Mouse (Mus musculus) telencephalon, adult 2 months (tissue): ENCODE data around the gene Chpt1.
"Not testable (repeated sequence)": the region's sequence is repeated elsewhere in the genome, so short reads cannot be mapped to it uniquely, and the experiment has no call there.

ENCODE experiments used
- DNase-seq: peaks from one replicate; pipeline ENCODE4 v3.0.0-alpha.2; 2011; ENCODE audit warnings: low read depth, low spot score

Gene Chpt1

GRCm38 (mm10) chr10:88494959-88495587 lies 8.8 kb downstream of the Chpt1 start:
- no peak for DNase-seq

DNA sequence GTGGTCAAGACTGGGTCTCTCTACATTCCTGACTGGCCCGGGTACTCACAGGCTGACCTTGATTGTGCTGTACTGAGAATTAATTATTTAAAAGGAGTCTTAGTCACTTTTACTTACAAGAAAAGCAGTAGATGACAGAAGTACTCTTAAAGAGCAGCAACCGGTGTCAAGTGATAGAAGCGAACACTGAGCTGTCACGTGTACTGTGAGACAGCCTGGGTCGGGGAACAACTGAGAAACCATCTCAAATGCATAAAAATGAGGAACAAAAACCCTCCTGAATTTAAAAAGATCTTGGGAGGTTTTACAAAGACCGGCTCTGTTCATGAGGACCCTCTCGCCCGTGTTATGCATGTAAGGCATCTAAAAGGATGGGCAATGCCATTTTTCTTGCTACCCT lies 11.2 kb downstream of the Chpt1 start:
- no peak for DNase-seq

GRCm38 (mm10) chr10:88491632-88492031 lies 12.2 kb downstream of the Chpt1 start:
- no peak for DNase-seq

- DNase-seq, result no peak
These were observed 15.2 kb downstream of the Chpt1 start for GRCm38 (mm10) chr10:88488629-88489028.

DNA sequence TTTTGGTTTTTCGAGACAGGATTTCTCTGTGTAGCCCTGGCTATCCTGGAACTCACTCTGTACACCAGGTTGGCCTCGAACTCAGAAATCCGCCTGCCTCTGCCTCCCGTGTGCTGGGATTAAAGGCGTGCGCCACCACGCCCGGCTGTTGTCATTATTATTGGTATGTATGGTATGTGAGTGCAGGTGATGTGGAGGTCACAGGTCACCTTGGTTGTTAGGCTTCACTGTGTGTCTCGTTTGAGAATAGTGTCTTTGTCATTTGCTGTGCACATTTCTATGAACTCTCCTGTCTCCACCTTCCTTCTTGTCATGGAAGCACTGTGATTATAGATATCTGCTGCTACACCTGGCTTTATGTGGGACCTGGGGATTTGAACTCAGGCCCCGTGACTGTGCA lies 21.0 kb downstream of the Chpt1 start:
- not testable (repeated sequence) for DNase-seq

GRCm38 (mm10) chr10:88460122-88460820 lies 43.6 kb downstream of the Chpt1 start:
- DNase-seq, result no peak

GRCm38 (mm10) chr10:88459502-88459992 lies 44.3 kb downstream of the Chpt1 start, which contains the start of gene Sycp3:
Gene Sycp3, plus strand, starts transcription at chr10:88459569.
- DNase-seq, result no peak

GRCm38 (mm10) chr10:88457816-88458215 lies 46.1 kb downstream of the Chpt1 start:
- DNase-seq, result no peak

DNA sequence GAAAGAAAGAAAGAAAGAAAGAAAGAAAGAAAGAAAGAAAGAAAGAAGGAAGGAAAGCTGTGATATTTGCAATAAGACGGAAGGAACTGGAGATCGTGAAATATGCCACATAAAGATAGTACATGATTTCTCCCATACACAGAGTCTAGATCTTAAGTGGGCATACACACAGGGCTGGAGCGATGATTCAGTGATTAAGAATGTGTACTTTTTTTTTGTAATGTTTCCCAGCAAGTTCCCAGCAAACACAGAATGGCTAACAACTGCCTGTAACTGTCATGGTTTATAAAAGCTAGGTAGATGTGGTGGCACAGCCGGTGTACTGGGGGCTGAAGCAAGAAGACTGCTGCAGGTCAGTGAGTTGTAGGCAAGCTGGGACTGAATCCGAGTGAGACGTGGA lies 51.9 kb downstream of the Chpt1 start:
- DNase-seq, result no peak

DNA sequence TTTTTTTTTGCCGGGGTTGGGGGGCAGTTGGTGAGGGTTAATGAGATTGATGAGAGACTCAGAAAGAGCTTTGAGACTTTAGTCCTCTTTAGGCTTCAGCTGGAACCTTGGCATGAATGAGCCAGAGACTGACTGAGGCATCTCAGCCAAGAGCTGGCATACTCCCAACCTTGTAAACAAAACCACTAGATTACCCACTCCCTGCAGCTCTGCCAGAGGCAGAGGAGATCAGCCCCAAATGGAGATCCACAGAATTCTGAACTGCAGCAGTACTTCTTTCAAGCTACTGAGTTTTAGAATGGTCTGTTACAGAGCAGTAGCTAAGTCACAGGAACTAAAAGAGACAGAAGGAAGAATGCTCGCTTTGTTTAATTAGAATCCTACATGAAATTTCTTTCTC lies 52.7 kb downstream of the Chpt1 start:
- peak; percentile 67 for DNase-seq

DNA sequence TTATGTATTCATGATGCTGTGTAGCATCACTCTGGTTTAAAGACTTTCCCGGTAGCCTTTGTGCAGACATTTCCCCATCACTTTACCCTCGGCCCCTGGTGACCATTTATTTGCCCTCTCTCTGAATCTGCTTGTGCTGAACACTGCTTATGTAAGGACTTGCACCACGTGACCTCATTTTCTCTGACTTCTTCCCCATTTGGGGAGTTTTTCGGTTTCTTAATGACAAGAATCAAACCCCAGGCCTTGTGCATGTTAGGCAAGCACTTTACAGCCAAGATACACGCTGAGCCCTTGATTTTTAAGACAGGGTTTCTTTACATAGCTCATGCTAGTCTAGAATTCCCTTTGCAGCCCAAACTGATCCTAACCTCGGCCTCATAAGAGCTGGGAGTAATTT lies 62.6 kb downstream of the Chpt1 start:
- DNase-seq, result no peak

DNA sequence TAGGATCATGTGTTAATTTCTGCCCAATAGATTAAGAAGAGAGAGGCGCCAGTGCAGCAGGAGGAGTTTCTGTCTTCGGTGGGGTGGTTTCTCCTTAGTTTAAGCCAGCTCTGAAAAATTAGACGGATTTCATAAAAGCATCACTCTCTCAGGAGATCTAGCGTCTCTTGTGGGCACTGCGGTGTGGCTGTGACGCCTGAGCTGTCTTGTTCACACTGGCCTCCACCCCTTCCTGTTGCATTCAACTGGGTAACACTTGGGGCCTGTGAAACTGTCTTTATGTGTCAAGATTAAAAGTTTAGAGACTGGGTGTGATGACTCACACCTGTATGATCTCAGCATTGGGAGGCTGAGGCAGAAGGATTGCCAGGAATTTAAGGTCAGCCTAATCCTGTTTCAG lies 75.9 kb downstream of the Chpt1 start:
- no peak for DNase-seq

DNA sequence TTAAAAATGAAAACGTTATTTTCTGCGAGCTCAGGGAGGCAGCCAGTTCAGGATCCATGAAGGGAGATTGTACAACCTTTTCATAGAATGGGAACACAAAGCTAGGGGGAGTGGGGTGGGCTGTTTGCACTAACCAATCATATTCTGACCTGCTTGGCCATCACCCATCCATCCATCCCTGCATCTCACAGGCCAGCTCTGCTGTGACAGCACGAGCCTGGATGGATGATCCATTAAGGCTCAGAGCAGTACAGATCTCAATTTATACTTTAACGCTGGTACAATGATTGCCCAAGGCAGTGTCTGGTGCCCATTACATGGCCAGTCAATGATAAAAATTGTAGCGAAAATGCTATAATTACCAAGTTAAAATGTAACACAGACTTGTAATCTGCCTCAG lies 77.0 kb downstream of the Chpt1 start:
- DNase-seq, result no peak

DNA sequence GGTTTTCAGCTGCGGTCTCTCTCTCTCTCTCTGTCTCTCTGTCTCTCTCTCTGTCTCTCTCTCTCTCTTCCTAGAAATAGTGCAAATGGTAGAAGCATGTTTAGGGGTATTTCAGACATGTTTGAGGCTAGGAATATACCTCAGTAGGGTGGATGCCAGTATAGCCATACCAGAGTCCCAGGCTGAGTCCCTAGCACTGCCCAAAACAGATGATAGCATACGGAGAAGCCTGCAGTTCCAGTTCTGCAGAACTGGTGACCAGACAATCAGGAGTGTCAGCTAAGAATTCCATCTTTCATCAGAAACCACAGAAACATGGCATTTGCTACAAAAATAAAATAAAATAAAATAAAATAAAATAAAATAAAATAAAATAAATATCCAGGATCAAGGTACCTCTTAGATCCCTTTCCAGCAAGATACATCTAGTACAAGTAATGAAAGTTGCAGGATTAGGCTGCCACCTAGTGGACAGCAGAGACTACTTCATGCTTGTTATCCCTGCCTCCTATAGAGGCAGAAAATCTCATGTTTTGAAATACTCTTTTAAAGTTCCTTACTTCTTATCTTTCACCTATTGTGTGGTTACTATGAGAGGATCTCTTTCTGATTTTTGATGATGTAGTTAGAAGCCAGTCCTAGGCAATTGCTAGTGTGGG lies 77.6 kb downstream of the Chpt1 start:
- peak; percentile 65 for DNase-seq

DNA sequence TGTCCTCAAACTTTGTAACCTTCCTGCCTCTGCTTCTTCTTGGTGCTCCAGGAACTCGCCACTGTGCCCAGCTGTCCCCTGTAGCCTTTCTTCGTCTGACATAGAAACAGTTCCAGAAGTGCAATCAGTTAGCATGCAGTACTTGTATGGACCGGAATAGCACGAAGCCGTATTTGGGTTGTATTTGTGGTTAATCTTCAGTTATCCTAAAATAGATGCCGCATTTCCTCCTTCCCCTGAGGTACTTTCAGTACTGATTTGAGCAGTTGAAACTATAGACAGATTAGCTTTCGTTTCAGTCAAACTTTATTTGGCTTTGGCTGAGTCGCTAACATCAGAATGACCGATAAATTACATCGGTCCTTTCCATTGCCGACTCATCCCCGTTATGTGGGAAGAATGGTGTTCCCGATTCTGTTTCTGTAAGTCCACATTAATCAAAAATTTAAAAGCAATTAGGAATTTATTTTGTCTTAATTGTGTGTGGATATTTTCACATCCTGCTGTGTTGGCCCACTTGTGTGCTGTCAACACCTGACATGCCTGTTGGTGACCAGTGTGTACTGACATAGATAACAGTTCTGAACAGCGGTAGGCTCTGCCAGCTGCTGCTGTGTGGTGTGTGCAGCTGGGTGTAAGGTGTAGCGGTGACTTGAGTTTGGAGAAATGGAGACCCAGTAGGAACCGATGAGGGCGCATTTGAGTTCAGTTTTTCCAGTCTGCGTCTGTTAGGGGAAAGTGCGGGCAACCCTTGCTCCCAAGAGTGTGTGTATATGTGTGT lies 83.0 kb downstream of the Chpt1 start:
- DNase-seq, result no peak

DNA sequence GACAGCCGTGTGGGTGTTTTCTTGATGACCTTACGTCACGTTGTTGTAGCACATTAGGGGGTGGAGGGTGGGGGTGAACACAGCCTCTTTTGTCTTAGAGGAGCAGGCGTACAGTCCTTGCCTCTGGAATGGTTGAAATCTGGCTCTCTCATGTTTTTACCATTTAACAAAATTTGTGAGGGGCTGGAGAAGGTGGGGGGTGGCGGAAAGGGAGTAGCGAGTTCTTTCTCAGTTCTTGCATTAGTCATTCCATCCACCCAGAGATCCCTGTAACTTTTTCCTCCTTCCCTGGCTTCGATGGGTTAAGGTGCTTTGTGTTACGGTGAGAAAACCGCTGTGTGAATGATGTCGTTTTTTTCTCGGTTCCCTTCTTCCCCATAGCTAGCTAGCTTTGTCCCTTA lies 83.7 kb downstream of the Chpt1 start:
- DNase-seq, result no peak

DNA sequence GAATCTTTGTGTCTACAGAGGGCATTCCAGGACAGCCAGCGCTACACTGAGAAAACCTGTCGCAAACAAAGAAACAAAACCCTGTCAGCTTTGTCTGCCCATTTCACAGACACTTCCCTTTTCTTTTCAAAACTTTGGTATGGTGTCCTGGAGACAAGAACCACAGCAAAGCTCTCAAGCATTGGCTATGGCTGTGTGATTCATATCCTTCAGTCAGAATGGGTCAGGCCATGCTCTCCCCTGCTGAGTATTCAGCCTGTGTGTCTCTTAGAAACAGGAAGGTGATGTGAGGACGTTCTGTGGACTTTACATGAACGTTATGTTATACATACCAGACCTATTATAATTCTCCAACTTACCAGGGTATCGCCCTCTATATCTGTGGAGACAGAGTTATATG lies 86.2 kb downstream of the Chpt1 start:
- no peak for DNase-seq

- no peak for DNase-seq
These were observed 91.4 kb downstream of the Chpt1 start for GRCm38 (mm10) chr10:88412290-88412995.

GRCm38 (mm10) chr10:88409751-88410150 lies 94.1 kb downstream of the Chpt1 start:
- no peak for DNase-seq

- no peak for DNase-seq
These were observed 95.8 kb downstream of the Chpt1 start for GRCm38 (mm10) chr10:88407875-88408631.

DNA sequence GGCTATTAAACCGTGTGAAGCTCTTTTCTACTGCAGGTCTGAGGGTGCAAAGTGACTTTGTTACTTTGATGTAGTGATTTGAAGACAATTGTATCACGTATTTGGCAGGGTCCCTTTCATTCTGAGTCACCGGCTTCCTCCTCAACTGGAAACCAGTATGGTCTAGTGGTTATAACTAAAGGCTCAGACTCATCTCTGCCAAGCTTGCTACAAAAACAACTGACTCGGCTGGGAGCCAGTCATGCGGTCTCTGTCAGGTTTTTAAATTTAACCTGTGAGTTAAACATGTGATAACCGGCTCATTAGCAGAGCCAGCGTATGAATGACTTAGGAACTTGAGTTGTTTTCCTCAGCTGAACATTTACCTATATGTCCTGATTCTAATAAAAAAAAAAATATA lies 98.1 kb downstream of the Chpt1 start:
- no peak for DNase-seq
